Mouse (Mus musculus) midbrain, embryonic 12.5 days (tissue): ENCODE results near the gene Mtmr4. TPM values are rescaled to one million over a fixed set of nuclear protein-coding genes. Genes with fewer than 3 reads are reported as not detected.
A peak's percentile ranks its signal among the peaks of the same experiment; 100 is the strongest.

Experiments used
- ATAC-seq: fragments of 200-750 bp; cut with Nextera tagmentation; 2 replicates; pipeline ENCODE4 v1.8.0; 2017; ENCODE audit warnings: low read depth, moderate TSS enrichment, moderate library complexity; ENCODE audit not compliant: low FRiP score
- H3K27ac ChIP-seq: fragments of 300-500 bp; sonication (generic); replicated peaks from 2 replicates; pipeline ENCODE4 v1.5.1; 2016; ENCODE audit warnings: mild to moderate bottlenecking
- H3K27me3 ChIP-seq: fragments of 300-500 bp; sonication (generic); 2 replicates; pipeline ENCODE4 v1.6.1; 2016; ENCODE audit warnings: mild to moderate bottlenecking
- H3K36me3 ChIP-seq: fragments of 300-500 bp; sonication (generic); 2 replicates; pipeline ENCODE4 v1.6.1; 2016
- H3K4me1 ChIP-seq: fragments of 300-500 bp; sonication (generic); 2 replicates; pipeline ENCODE4 v1.6.1; 2016
- H3K4me2 ChIP-seq: fragments of 300-500 bp; sonication (generic); replicated peaks from 2 replicates; pipeline ENCODE4 v1.6.1; 2016; ENCODE audit warnings: mild to moderate bottlenecking, moderate library complexity
- H3K4me3 ChIP-seq: fragments of 300-500 bp; sonication (generic); 2 replicates; pipeline ENCODE4 v1.5.1; 2016; ENCODE audit warnings: mild to moderate bottlenecking
- H3K9ac ChIP-seq: fragments of 300-500 bp; sonication (generic); replicated peaks from 2 replicates; pipeline ENCODE4 v1.6.1; 2016; ENCODE audit warnings: mild to moderate bottlenecking, moderate library complexity
- H3K9me3 ChIP-seq: fragments of 300-500 bp; sonication (generic); 2 replicates; pipeline ENCODE4 v1.6.1; 2016; ENCODE audit warnings: mild to moderate bottlenecking
- WGBS: fragments of 180-500 bp; shearing (Covaris S2); methylation state at CpG from one replicate; pipeline ENCODE4 v1.1.7; 2016; 5-methylcytosine and 5-hydroxymethylcytosine counted together
- polyA plus RNA-seq: library from polyadenylated mRNA; unstranded; fragments of >200 nt; fragmentation: Nextera tagmentation; extraction: Ambion mirVana; gene quantifications from 2 replicates; pipeline ENCODE4 v1.2.1, GENCODE M21; 2016

The Mtmr4 gene
- polyA plus RNA-seq, 1 experiment from 2014 or later, result 76.9 TPM

GRCm38 (mm10) chr11:87573751-87574150, 18.2 kb upstream of the Mtmr4 start:
- H3K9ac ChIP-seq, result no peak overlapping the region
- WGBS, result 69% methylated on average over 7 of the region's 7 CpGs

GRCm38 (mm10) chr11:87574520-87575180, 17.3 kb upstream of the Mtmr4 start:
- H3K27me3 ChIP-seq, result peaks cover 15% of the 10 kb centered on the region; the same call in 1 of the 2 replicates
- H3K27ac ChIP-seq, result no peak overlapping the region
- H3K9me3 ChIP-seq, result no peaks in the 10 kb centered on the region
- ATAC-seq, result no peak
- H3K4me2 ChIP-seq, result no peak overlapping the region
- 73% methylated on average over 21 of the region's 21 CpGs for WGBS
- no peaks in the 10 kb centered on the region for H3K36me3 ChIP-seq
- H3K4me1 ChIP-seq, result peaks cover 23% of the 10 kb centered on the region
- no peak overlapping the region for H3K4me3 ChIP-seq
- no peak overlapping the region for H3K9ac ChIP-seq

More at GRCm38 (mm10) chr11:87573751-87574150, 18.2 kb upstream of the Mtmr4 start:
- Histone ChIP-seq H3K27me3 (0 out of 2 replicates have a peak, but pooled peaks cover 12% of the 10 kb centered on the region), H3K4me2 (no peak overlapping the region), H3K9me3 (no peaks in the 10 kb centered on the region), H3K27ac (no peak overlapping the region), H3K4me1 (peaks cover 18% of the 10 kb centered on the region), H3K4me3 (no peak overlapping the region), H3K36me3 (no peaks in the 10 kb centered on the region)
- ATAC-seq, result no peak

- no peaks in the 10 kb centered on the region for H3K9me3 ChIP-seq
- H3K4me3 ChIP-seq, result peak overlapping the region; percentile 50
- H3K27me3 ChIP-seq, result peaks cover 29% of the 10 kb centered on the region; the same call in 1 of the 2 replicates
- peak overlapping the region; percentile 56; the same call in 1 of the 2 replicates for H3K9ac ChIP-seq
- 6% methylated on average over 6 of the region's 6 CpGs for WGBS
- H3K4me2 ChIP-seq, result peak overlapping the region; percentile 72
- H3K27ac ChIP-seq, result no peak overlapping the region
- peaks cover 23% of the 10 kb centered on the region for H3K4me1 ChIP-seq
- ATAC-seq, result no peak
- H3K36me3 ChIP-seq, result no peaks in the 10 kb centered on the region
Measured at GRCm38 (mm10) chr11:87577601-87578248, 14.2 kb upstream of the Mtmr4 start.

GRCm38 (mm10) chr11:87578249-87578962, 13.6 kb upstream of the Mtmr4 start:
- no peaks in the 10 kb centered on the region for H3K9me3 ChIP-seq
- 0 out of 2 replicates have a peak overlapping the region, but pooled peaks have one; percentile 43 for H3K27ac ChIP-seq
- peak; percentile 71; the same call in 1 of the 2 replicates for ATAC-seq
- H3K27me3 ChIP-seq, result peaks cover 29% of the 10 kb centered on the region; the same call in 1 of the 2 replicates
- under 1% methylated on average over 40 of the region's 40 CpGs for WGBS
- H3K4me3 ChIP-seq, result peak overlapping the region; percentile 50
- peak overlapping the region; percentile 56 for H3K9ac ChIP-seq
- H3K4me2 ChIP-seq, result peak overlapping the region; percentile 72
- no peaks in the 10 kb centered on the region for H3K36me3 ChIP-seq
- H3K4me1 ChIP-seq, result peaks cover 23% of the 10 kb centered on the region

- H3K9me3 ChIP-seq, result no peaks in the 10 kb centered on the region
- H3K4me2 ChIP-seq, result peak overlapping the region; percentile 72
- peaks cover 22% of the 10 kb centered on the region for H3K4me1 ChIP-seq
- H3K27ac ChIP-seq, result no peak overlapping the region; the same call in 1 of the 2 replicates
- ATAC-seq, result peak; percentile 55; the same call in 1 of the 2 replicates
- H3K36me3 ChIP-seq, result no peaks in the 10 kb centered on the region
- peaks cover 29% of the 10 kb centered on the region; the same call in 1 of the 2 replicates for H3K27me3 ChIP-seq
- H3K4me3 ChIP-seq, result peak overlapping the region; percentile 50
- peak overlapping the region; percentile 56 for H3K9ac ChIP-seq
- 15% methylated on average over 9 of the region's 10 CpGs for WGBS
Measured at GRCm38 (mm10) chr11:87578963-87579601, 12.9 kb upstream of the Mtmr4 start.

- Histone ChIP-seq H3K4me2 (no peak overlapping the region), H3K36me3 (no peaks in the 10 kb centered on the region), H3K27ac (no peak overlapping the region), H3K4me1 (peaks cover 20% of the 10 kb centered on the region), H3K27me3 (peaks cover 29% of the 10 kb centered on the region; the same call in 1 of the 2 replicates), H3K9me3 (no peaks in the 10 kb centered on the region), H3K4me3 (no peak overlapping the region), H3K9ac (no peak overlapping the region)
- ATAC-seq, result no peak
- WGBS, result 30% methylated on average over 1 of the region's 1 CpGs
Measured at GRCm38 (mm10) chr11:87579713-87580112, 12.2 kb upstream of the Mtmr4 start.

GRCm38 (mm10) chr11:87580543-87581085, 11.3 kb upstream of the Mtmr4 start:
- ATAC-seq, result no peak
- Histone ChIP-seq H3K9ac (no peak overlapping the region), H3K9me3 (no peaks in the 10 kb centered on the region), H3K36me3 (no peaks in the 10 kb centered on the region), H3K27me3 (peaks cover 29% of the 10 kb centered on the region; the same call in 1 of the 2 replicates), H3K4me3 (no peak overlapping the region), H3K27ac (no peak overlapping the region), H3K4me2 (no peak overlapping the region), H3K4me1 (peaks cover 20% of the 10 kb centered on the region)
- 38% methylated on average over 10 of the region's 10 CpGs for WGBS

GRCm38 (mm10) chr11:87581161-87581865, 10.6 kb upstream of the Mtmr4 start:
- Histone ChIP-seq H3K27ac (no peak overlapping the region), H3K4me1 (peaks cover 20% of the 10 kb centered on the region), H3K9me3 (no peaks in the 10 kb centered on the region), H3K9ac (no peak overlapping the region), H3K27me3 (peaks cover 27% of the 10 kb centered on the region; the same call in 1 of the 2 replicates), H3K4me2 (no peak overlapping the region), H3K4me3 (no peak overlapping the region), H3K36me3 (no peaks in the 10 kb centered on the region)
- no peak for ATAC-seq
- 91% methylated on average over 12 of the region's 12 CpGs for WGBS

GRCm38 (mm10) chr11:87581933-87582710, 9.8 kb upstream of the Mtmr4 start:
- Histone ChIP-seq H3K4me1 (peaks cover 18% of the 10 kb centered on the region), H3K9me3 (no peaks in the 10 kb centered on the region), H3K27ac (no peak overlapping the region), H3K9ac (no peak overlapping the region), H3K27me3 (peaks cover 21% of the 10 kb centered on the region; the same call in 1 of the 2 replicates), H3K36me3 (no peaks in the 10 kb centered on the region), H3K4me3 (no peak overlapping the region), H3K4me2 (no peak overlapping the region)
- no peak for ATAC-seq
- WGBS, result 84% methylated on average over 8 of the region's 8 CpGs

- no peak for ATAC-seq
- no peaks in the 10 kb centered on the region for H3K9me3 ChIP-seq
- H3K27me3 ChIP-seq, result peaks cover 16% of the 10 kb centered on the region; the same call in 1 of the 2 replicates
- no peak overlapping the region for H3K27ac ChIP-seq
- H3K9ac ChIP-seq, result no peak overlapping the region
- no peak overlapping the region for H3K4me2 ChIP-seq
- no peak overlapping the region for H3K4me3 ChIP-seq
- H3K4me1 ChIP-seq, result peaks cover 8% of the 10 kb centered on the region
- WGBS, result 88% methylated on average over 6 of the region's 6 CpGs
- no peaks in the 10 kb centered on the region for H3K36me3 ChIP-seq
Measured at GRCm38 (mm10) chr11:87583291-87584034, 8.5 kb upstream of the Mtmr4 start.
